Mouse (Mus musculus) cortical plate, adult 2 months (tissue): ENCODE results near the gene Sez6l2.

ENCODE experiments used
- CTCF ChIP-seq: fragments of 200-500 bp; IDR thresholded peaks from 2 replicates; pipeline ENCODE4 v1.5.1; 2011; ENCODE audit warnings: mild to moderate bottlenecking, control low read depth, low read length; ENCODE audit not compliant: insufficient read depth; ENCODE audit errors: extremely low read depth
- POLR2A ChIP-seq: fragments of 200-500 bp; IDR thresholded peaks from 2 replicates; pipeline ENCODE4 v1.6.1; 2011; ENCODE audit warnings: mild to moderate bottlenecking, low read length, control low read depth; ENCODE audit not compliant: insufficient read depth; ENCODE audit errors: extremely low read depth

DNA sequence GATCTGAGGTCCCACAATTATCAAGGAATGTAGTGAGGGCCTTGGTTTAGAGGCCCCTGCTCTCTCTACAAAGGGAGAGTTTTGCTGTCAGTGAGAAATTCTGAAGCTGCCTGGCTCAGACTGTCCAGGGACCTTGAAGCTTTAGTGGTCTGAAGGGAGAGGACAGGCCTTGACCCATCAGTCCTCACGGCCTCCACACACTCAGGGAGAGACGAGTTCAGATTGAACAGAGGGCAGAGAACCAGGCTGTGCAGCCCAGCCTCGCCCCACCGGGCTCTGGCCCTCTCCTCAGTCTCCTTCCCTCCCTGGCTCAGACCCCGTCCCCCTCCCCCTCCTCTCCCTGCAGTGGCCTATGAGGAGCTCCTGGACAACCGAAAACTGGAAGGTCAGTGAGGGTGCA is 17.0 kb downstream of the Sez6l2 start:
- TF ChIP-seq POLR2A (no peak), CTCF (no peak)
